Mouse (Mus musculus) right cerebral cortex, postnatal 25 days (tissue): ENCODE measurements around the gene Cep126.

Experiments
- DNase-seq: peaks from one replicate; pipeline ENCODE4 v3.0.0; 2022

The Cep126 gene

DNA sequence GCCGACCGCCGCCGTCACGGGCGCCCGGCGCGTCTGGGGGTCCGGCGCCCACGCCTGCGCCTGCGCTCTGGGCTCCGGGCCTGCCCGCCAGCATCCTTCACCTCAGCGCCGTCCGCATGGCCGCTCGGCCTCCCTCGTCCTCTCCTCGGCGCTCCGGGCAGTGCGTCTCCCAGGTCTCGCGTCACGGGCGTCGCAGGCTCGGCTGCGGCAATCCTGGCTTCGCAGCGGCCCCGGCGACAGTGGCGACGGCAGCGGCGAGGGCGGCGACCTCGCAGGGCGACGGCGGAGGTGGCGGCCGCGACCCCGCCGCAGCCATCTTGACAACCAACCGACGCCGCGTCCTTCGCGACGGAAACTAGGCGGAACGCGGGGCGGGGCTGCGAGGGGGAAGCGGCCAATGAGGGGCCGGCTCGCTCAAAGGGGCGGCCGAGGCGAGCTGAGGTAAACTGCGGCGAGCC is at the start of gene Cep126:
Gene Cep126 (minus strand): TSS at position 178 of the 458 bp plus-strand sequence.
- peak; percentile 85 for DNase-seq

GRCm38 (mm10) chr9:8179554-8179953 is 45.5 kb upstream of the Cep126 start:
- DNase-seq: no peak

DNA sequence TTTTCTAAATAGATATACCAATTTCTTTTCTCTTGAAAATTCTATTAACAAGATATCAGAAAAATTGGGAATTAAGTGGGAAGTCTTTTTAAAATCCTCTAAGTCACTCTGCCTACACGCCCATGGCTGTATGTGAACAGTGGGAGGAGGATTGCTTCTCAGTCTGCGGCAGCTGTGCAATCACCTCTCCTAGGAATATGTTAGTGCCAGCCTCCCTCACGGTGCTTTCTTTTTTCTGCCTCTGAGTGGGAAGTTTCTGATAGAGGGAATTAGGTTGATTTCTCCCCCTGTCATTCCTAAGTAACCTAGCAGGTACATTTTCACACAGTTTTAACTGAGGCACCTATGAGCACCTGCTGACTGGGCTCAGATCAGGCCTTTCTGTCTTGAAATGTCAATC is 43.0 kb upstream of the Cep126 start:
- DNase-seq: no peak

GRCm38 (mm10) chr9:8157011-8157410 is 22.9 kb upstream of the Cep126 start:
- no peak for DNase-seq

DNA sequence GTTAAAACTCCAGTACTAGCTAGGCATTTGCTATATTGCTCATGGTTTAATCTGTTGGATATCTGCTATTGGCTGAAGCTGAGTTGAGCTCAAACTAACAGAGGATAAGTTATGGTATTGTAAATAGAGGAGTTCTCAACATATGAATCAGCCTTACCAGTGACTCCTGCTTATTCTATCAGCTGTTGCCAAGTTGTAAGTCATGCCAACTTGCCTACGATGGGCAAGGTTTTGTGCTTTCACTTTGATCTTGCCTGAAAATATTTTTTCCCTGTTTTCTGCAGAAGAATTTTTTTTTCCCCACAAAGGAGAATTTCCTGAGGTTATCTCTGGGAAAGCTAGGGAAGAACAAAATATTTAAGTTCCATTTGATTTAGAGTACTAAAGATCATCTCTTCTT is 5.4 kb upstream of the Cep126 start:
- no peak for DNase-seq

- no peak for DNase-seq
Measured at GRCm38 (mm10) chr9:8133586-8134115, 443 bp downstream of the Cep126 start.

DNA sequence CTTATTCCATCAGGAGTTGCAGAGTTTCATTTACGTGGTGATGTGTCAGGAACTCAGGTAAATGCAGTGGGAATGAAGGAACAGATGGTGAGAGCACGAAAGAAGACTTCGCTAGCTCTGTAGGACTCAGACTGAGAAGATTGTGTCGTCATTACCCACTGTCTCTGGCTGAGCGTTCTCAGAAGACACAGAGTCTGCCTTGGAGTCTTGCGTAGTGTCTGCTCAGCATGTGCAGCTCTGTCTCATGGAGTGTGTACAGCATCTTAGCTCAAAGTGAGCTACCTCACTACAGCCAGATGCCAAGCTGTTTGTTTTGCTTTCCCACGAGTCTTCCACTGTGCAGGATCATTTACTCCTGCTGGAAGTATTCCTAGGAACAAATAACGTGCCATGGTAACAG is 10.6 kb downstream of the Cep126 start:
- no peak for DNase-seq

GRCm38 (mm10) chr9:8114516-8114915 is 19.6 kb downstream of the Cep126 start:
- DNase-seq: no peak

- no peak for DNase-seq
Measured at GRCm38 (mm10) chr9:8103050-8103449, 31.0 kb downstream of the Cep126 start.

- no peak for DNase-seq
Measured at GRCm38 (mm10) chr9:8100962-8101361, 33.1 kb downstream of the Cep126 start.

DNA sequence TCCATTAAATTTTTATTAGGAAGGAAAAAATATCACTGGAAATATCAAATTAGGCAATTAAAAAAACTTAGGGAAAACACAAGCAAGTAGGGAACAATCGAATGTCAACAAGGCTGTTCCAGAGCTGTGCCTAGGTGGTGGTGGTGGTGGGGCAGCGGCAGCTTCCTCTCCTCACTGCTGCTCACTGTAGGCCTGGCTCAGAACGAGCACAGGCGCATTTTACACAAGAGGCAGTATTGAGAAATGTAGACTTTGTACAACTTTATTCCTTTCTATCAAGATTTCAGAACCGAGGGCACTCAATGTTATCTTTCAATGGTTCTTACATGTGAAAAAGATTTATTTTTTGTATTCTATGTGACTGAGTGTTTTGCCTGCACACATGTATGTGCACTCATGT is 55.2 kb downstream of the Cep126 start:
- DNase-seq: no peak

DNA sequence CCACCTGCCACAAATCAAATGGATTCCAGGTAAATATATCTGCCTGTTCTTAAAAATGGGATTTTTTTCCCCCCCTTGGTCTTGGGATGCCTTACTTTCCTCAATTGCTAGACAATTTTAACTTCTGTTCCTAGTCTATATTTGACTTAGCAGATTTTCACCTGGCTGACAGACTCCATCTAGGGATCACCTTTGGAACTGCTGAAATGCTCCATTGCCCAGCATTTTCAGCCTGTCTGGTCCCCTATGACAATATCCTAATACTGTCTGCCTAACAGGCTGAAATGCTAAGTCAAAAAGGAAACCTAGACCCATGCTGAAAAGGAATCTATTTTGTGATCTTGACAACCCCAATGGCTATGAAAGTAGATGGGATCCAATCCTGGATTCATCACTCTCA is 59.7 kb downstream of the Cep126 start:
- peak; percentile 8 for DNase-seq

DNA sequence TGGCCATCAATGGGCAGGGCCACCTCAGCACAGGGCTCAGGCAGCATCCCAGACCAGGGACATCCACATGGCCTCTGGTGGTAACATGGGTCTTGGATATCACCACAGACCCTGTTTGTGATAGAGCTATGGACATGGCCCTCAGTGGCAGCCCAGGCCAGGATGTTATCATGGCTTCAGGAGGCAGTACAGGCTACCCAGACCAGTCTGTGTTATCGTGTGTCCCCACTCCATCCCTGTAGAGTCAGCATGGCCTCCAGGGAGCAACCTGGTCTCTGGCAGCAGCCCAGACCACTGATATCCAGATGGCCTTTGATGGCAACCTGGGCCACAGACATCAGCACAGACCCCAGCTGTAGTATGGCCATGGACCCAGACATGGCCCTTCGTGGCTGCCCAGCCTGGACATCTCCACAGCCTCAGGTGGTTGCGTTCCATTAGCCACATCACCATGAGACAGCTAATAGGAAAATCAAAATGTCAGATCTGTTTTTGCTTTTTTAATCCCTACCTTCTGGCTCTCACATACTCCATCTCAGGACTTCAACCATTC is 60.8 kb downstream of the Cep126 start:
- no peak for DNase-seq

- no peak for DNase-seq
Measured at GRCm38 (mm10) chr9:8059636-8060035, 74.5 kb downstream of the Cep126 start.

DNA sequence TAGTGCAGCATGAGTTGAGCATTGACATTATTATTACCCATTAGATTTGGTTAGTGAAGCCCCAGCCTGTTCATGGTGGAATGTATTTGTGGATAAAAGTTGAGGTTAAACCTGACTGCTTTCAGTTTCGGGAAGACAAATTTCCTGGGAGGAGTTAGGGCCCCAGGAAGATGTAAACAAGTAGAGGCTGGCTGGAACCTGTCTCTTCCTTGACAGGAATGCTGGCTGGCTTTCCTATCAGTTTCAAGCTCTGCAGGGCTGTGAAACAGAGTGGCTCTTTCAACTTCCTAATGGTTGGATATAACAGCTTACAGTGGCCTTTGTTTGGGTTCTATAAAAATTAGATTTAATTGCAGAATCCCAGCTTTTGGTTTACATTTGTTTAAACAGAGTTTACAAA is 79.3 kb downstream of the Cep126 start:
- no peak for DNase-seq

GRCm38 (mm10) chr9:8043044-8043387 is 91.1 kb downstream of the Cep126 start:
- no peak for DNase-seq

GRCm38 (mm10) chr9:8042338-8043043 is 91.6 kb downstream of the Cep126 start, which contains the start of gene Cfap300:
Gene Cfap300, minus strand, starts transcription at chr9:8042823.
- peak; percentile 96 for DNase-seq

GRCm38 (mm10) chr9:8035546-8035945 is 98.5 kb downstream of the Cep126 start:
- no peak for DNase-seq

- DNase-seq: no peak
Measured at GRCm38 (mm10) chr9:8035091-8035490, 99.0 kb downstream of the Cep126 start.

DNA sequence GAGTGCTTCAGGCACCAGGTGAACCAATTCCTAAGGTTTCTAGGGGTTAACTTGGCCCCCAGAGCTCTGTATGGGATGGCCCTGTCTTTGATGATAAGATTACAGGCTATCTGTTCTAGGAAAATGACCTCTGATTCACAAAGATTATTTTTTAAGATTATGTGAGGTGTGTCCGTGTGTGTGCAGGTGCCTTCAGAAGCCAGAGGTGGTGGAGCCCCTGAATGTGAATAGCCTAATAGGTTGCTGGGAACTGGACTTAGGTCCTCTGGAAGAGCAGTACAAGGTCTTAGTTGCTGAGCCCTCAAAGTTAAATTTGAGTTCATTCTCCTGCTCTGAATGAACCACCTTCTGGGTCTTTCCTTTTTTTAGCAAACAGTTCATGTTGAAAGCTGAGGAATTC is 100.0 kb downstream of the Cep126 start:
- DNase-seq: no peak

DNA sequence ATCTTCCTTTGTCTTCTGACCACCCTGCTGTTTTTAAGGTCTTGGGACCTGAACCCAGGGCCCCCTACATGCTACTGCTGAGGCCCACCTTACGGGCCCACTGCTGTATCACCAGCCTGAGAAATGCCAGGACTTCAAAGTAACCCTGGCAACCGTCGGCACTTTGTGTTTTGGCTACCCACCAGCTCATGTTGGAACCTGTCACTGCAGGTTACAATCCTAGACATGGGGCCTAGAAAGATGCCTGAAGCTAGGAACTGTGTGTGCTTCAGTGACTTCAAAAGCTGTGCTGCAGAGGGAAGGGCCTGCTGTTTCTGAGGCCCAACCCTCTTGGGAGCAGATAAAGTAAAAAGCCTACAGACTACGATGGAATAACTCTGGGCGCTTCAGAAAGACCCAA is 101.2 kb downstream of the Cep126 start:
- no peak for DNase-seq
